Mouse (Mus musculus): ENCODE data around the gene Aqp3. TPM values are rescaled to one million over a fixed set of nuclear protein-coding genes. Genes with fewer than 3 reads are reported as not detected.

The Aqp3 gene
- 14.7 TPM for polyA plus RNA-seq (2017; shearing (Covaris generic))

GRCm38 (mm10) chr4:41097871-41098576 lies at the start of gene Aqp3:
TSS of gene Aqp3 (minus strand) at chr4:41098183.

DNA sequence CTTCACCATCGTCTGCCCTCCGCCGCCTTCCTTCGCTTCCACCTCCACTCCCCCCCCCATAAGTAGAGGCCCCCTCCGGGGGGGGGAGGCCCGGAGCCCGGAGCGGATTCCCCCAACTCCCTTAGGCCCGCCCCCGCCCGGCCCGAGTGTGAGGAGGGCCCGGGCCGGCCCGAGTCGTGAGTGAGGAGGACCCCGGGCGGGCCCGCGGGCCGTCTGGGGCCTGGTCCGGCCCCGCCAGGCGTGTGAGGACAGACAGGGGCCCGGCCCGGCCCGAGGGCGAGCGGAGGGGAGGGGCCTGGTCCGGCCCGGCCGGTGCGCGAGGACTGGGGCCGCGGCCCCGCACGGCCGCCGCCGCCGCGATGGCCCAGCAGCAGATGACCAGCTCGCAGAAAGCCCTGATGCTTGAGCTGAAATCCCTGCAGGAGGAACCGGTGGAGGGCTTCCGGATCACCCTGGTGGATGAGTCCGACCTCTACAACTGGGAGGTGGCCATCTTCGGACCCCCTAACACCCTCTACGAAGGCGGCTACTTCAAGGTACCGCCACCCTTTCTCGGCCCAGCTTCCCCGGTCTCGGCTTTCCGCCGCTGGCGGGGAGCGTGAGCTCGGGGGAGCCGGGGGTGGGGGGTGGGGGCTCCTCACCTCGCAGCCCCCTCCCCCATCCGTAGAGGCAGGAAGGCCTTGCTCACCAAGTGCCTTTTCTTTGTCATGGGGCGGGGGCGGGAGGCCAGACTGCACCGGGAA lies 37.9 kb upstream of the Aqp3 start, which contains the start of gene Ube2r2:
Ube2r2 (plus strand) TSS at position 33 of the 743 bp plus-strand sequence.

DNA sequence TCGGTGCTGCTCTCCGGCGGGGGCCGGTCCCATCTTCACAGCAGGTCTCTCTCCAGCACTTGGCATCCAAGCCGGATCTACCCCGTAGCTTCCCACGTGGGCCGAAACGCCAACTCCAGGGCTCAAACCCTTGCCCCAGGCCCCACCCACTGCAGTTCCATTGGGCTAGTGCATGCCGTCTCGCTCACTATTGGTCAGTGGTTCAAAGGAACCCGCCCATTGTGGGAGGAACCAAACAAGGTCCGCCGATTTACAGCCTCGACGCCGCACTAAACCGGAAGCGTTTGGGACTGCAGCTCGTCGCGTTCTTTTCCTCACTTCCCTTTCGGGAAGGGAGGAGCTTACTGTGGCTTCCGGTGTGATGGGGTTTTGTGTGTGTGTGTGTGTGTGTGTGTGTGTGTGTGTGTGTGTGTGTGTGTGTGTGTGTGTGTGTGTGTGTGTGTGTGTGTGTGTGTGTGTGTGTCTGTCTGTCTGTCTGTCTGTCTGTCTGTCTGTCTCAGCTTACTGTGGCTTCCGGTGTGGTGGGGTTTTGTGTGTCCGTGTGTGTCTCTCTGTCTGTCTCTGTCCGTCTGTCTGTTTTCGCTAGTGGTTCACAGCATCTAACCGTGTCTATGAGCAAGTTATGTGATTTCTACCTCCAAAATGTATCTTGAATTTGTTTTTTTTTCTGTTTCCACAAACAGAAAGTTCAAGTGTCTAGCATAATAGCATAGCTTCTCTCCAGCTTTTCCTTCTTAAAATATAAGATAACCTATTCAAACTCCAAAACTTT lies 26.4 kb upstream of the Aqp3 start, which contains the start of gene Nol6:
Nol6 (minus strand) TSS at position 276 of the 772 bp plus-strand sequence.

DNA sequence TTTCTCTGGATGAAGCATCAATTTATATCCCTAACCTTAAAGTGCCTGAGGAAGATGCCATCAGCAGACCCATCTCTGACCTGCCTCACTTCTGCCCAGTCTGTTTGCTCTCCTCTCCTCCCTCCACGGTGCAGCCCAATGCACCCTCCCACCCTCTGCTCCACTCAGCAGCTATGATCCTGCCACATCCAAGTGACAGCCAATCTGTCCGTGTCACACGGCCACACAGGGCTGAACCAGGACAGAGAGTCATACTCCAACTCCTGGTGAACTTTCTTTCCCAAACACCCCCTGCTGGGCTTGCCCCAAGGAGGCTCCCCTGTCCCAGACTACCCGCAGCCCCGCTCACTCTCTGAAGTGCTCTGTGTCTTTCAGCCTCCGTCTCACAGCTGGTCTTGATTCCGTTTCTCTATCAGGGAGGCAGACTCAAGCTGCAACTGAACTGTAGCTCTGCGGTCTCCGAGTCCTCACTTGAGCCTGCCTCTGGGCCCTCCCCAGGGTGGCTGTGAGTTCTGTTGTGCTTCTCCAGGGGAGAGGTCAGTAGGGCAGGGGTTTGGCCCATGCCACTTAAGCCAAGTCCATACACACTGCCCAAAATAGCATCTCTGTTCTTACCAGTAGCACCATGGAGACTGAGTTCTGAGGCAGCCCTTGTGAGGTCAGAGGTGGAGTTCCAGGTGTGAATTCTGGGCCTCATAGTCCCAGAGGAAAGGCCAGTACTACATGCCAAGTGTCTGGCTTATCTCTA lies 50.3 kb downstream of the Aqp3 start, which contains the start of gene Aqp7:
Aqp7 (minus strand) TSS at position 616 of the 748 bp plus-strand sequence.

Other genes with a start within 250 kb of the Aqp3 start
- gene B4galt1, start 244.2 kb downstream of the Aqp3 start, polyA plus RNA-seq (2017; shearing (Covaris generic)): 75.9 TPM
- not detected for gene Spink4, start 178.1 kb downstream of the Aqp3 start, polyA plus RNA-seq (2017; shearing (Covaris generic))
- 207 TPM for gene Bag1, start 149.9 kb downstream of the Aqp3 start, polyA plus RNA-seq (2017; shearing (Covaris generic))
- gene Chmp5, start 149.8 kb downstream of the Aqp3 start, polyA plus RNA-seq (2017; shearing (Covaris generic)): 85.2 TPM
- gene Nfx1, start 127.3 kb downstream of the Aqp3 start, polyA plus RNA-seq (2017; shearing (Covaris generic)): 110 TPM
- gene Aqp7, start 50.0 kb downstream of the Aqp3 start, polyA plus RNA-seq (2017; shearing (Covaris generic)): 0.11 TPM
- gene Nol6, start 26.3 kb upstream of the Aqp3 start, polyA plus RNA-seq (2017; shearing (Covaris generic)): 53.1 TPM
- gene Ube2r2, start 37.6 kb upstream of the Aqp3 start, polyA plus RNA-seq (2017; shearing (Covaris generic)): 158 TPM
- 57.5 TPM for gene Ubap2, start 177.0 kb upstream of the Aqp3 start, polyA plus RNA-seq (2017; shearing (Covaris generic))
- 64.0 TPM for gene Dcaf12, start 216.7 kb upstream of the Aqp3 start, polyA plus RNA-seq (2017; shearing (Covaris generic))

All from CD4-positive, CD25-positive, alpha-beta regulatory T cell (primary cell).